Mouse (Mus musculus): ENCODE results near the gene Sbk1. TPM values are rescaled to one million over a fixed set of nuclear protein-coding genes. Genes with fewer than 3 reads are reported as not detected.
"Not testable (repeated sequence)": the region's sequence is repeated elsewhere in the genome, so short reads cannot be mapped to it uniquely, and the experiment has no call there.

Gene Sbk1
- polyA plus RNA-seq, 2 experiments = 47.9 to 50.9 TPM

GRCm38 (mm10) chr7:126277536-126278295 is 5.3 kb downstream of the Sbk1 start:
- H3K27me3 ChIP-seq (ENCODE audit: control insufficient read depth, insufficient read depth, low read length) = no peaks in the 10 kb centered on the region
- H3K4me1 ChIP-seq (ENCODE audit: control insufficient read depth, insufficient read depth, low read length) = peaks cover 36% of the 10 kb centered on the region
- no peaks in the 10 kb centered on the region for H3K9me3 ChIP-seq (ENCODE audit: control insufficient read depth, low read length)
- no peak overlapping the region for H3K4me3 ChIP-seq (replicated peaks; ENCODE audit: low read length)
- no peak for ATAC-seq (ENCODE audit: low FRiP score, low read depth)
- 0 out of 2 replicates have a peak overlapping the region, but pooled peaks have one; percentile 7 for H3K9ac ChIP-seq (ENCODE audit: low read depth, low read length, severe bottlenecking)
- H3K27ac ChIP-seq (replicated peaks; ENCODE audit: low read depth, low read length) = no peak overlapping the region
- H3K4me2 ChIP-seq (replicated peaks; ENCODE audit: low read depth, low read length, severe bottlenecking) = no peak overlapping the region
- no peak for TF ChIP-seq POLR2A (IDR thresholded peaks at IDR 0.05; ENCODE audit: borderline replicate concordance, extremely low read depth, insufficient read depth, insufficient read length)
- 78% methylated on average over 22 of the region's 22 CpGs for WGBS
- peaks cover 53% of the 10 kb centered on the region for H3K36me3 ChIP-seq (ENCODE audit: control insufficient read depth, insufficient read depth, low read length)
- DNase-seq (ENCODE audit: low spot score) = no peak

GRCm38 (mm10) chr7:126278799-126279198 is 6.4 kb downstream of the Sbk1 start:
- no peaks in the 10 kb centered on the region for H3K9me3 ChIP-seq (ENCODE audit: control insufficient read depth, low read length)
- no peaks in the 10 kb centered on the region for H3K27me3 ChIP-seq (ENCODE audit: control insufficient read depth, insufficient read depth, low read length)
- no peak for DNase-seq (ENCODE audit: low spot score)
- H3K4me1 ChIP-seq (ENCODE audit: control insufficient read depth, insufficient read depth, low read length) = peaks cover 31% of the 10 kb centered on the region
- H3K36me3 ChIP-seq (ENCODE audit: control insufficient read depth, insufficient read depth, low read length) = peaks cover 56% of the 10 kb centered on the region
- no peak overlapping the region for H3K27ac ChIP-seq (replicated peaks; ENCODE audit: low read depth, low read length)
- no peak for ATAC-seq (ENCODE audit: low FRiP score, low read depth)
- TF ChIP-seq POLR2A (IDR thresholded peaks at IDR 0.05; ENCODE audit: borderline replicate concordance, extremely low read depth, insufficient read depth, insufficient read length) = no peak
- H3K9ac ChIP-seq (ENCODE audit: low read depth, low read length, severe bottlenecking) = no peak overlapping the region
- no peak overlapping the region for H3K4me2 ChIP-seq (replicated peaks; ENCODE audit: low read depth, low read length, severe bottlenecking)
- H3K4me3 ChIP-seq (replicated peaks; ENCODE audit: low read length) = no peak overlapping the region
- WGBS = 91% methylated on average over 5 of the region's 5 CpGs

GRCm38 (mm10) chr7:126279774-126280482 is 7.5 kb downstream of the Sbk1 start:
- no peak overlapping the region for H3K4me2 ChIP-seq (replicated peaks; ENCODE audit: low read depth, low read length, severe bottlenecking)
- H3K27ac ChIP-seq (replicated peaks; ENCODE audit: low read depth, low read length) = no peak overlapping the region
- H3K9me3 ChIP-seq (ENCODE audit: control insufficient read depth, low read length) = no peaks in the 10 kb centered on the region
- H3K9ac ChIP-seq (ENCODE audit: low read depth, low read length, severe bottlenecking) = no peak overlapping the region
- WGBS = 75% methylated on average over 8 of the region's 8 CpGs
- H3K4me1 ChIP-seq (ENCODE audit: control insufficient read depth, insufficient read depth, low read length) = peaks cover 19% of the 10 kb centered on the region
- H3K27me3 ChIP-seq (ENCODE audit: control insufficient read depth, insufficient read depth, low read length) = no peaks in the 10 kb centered on the region
- no peak overlapping the region for H3K4me3 ChIP-seq (replicated peaks; ENCODE audit: low read length)
- ATAC-seq (ENCODE audit: low FRiP score, low read depth) (no peak), DNase-seq (ENCODE audit: low spot score) (no peak)
- peaks cover 61% of the 10 kb centered on the region for H3K36me3 ChIP-seq (ENCODE audit: control insufficient read depth, insufficient read depth, low read length)
- no peak for TF ChIP-seq POLR2A (IDR thresholded peaks at IDR 0.05; ENCODE audit: borderline replicate concordance, extremely low read depth, insufficient read depth, insufficient read length)

DNA sequence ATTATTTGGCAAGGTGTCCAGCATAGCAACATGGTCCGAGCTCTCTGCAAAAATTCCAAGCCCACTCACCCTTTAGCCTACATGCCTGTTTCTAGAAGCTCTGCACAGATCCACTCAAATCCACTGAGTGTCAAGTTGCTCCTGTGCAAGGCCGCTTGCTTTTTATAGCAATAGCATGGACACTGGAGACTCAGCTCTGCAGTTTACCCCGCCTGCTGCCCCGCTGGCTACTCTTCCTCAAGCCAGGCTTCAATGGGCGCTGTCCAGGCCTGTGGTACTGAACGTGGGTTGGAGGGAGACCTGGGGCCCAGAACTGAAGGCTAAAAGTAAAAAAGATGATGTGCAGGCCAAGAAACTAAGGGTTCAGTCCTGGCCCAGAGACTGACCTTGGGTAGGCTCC is 8.3 kb downstream of the Sbk1 start:
- no peaks in the 10 kb centered on the region for H3K9me3 ChIP-seq (ENCODE audit: control insufficient read depth, low read length)
- H3K4me1 ChIP-seq (ENCODE audit: control insufficient read depth, insufficient read depth, low read length) = peaks cover 12% of the 10 kb centered on the region
- ATAC-seq (ENCODE audit: low FRiP score, low read depth) (no peak), DNase-seq (ENCODE audit: low spot score) (no peak)
- H3K4me3 ChIP-seq (replicated peaks; ENCODE audit: low read length) = no peak overlapping the region
- 54% methylated on average over 6 of the region's 6 CpGs for WGBS
- H3K36me3 ChIP-seq (ENCODE audit: control insufficient read depth, insufficient read depth, low read length) = peaks cover 57% of the 10 kb centered on the region
- H3K27ac ChIP-seq (replicated peaks; ENCODE audit: low read depth, low read length) = no peak overlapping the region
- no peak overlapping the region for H3K9ac ChIP-seq (ENCODE audit: low read depth, low read length, severe bottlenecking)
- TF ChIP-seq POLR2A (IDR thresholded peaks at IDR 0.05; ENCODE audit: borderline replicate concordance, extremely low read depth, insufficient read depth, insufficient read length) = no peak
- no peaks in the 10 kb centered on the region for H3K27me3 ChIP-seq (ENCODE audit: control insufficient read depth, insufficient read depth, low read length)
- H3K4me2 ChIP-seq (replicated peaks; ENCODE audit: low read depth, low read length, severe bottlenecking) = no peak overlapping the region

GRCm38 (mm10) chr7:126281876-126282682 is 9.7 kb downstream of the Sbk1 start:
- Histone ChIP-seq H3K4me1 (ENCODE audit: control insufficient read depth, insufficient read depth, low read length) (no peaks in the 10 kb centered on the region), H3K36me3 (ENCODE audit: control insufficient read depth, insufficient read depth, low read length) (peaks cover 44% of the 10 kb centered on the region), H3K9ac (ENCODE audit: low read depth, low read length, severe bottlenecking) (no peak overlapping the region), H3K27me3 (ENCODE audit: control insufficient read depth, insufficient read depth, low read length) (no peaks in the 10 kb centered on the region), H3K4me3 (replicated peaks; ENCODE audit: low read length) (no peak overlapping the region), H3K27ac (replicated peaks; ENCODE audit: low read depth, low read length) (no peak overlapping the region), H3K4me2 (replicated peaks; ENCODE audit: low read depth, low read length, severe bottlenecking) (no peak overlapping the region), H3K9me3 (ENCODE audit: control insufficient read depth, low read length) (no peaks in the 10 kb centered on the region)
- DNase-seq (ENCODE audit: low spot score) (no peak), ATAC-seq (ENCODE audit: low FRiP score, low read depth) (no peak)
- WGBS = 75% methylated on average over 16 of the region's 16 CpGs
- TF ChIP-seq POLR2A (IDR thresholded peaks at IDR 0.05; ENCODE audit: borderline replicate concordance, extremely low read depth, insufficient read depth, insufficient read length) = no peak

GRCm38 (mm10) chr7:126282683-126282990 is 10.2 kb downstream of the Sbk1 start:
- not testable (repeated sequence) for H3K4me2 ChIP-seq (replicated peaks; ENCODE audit: low read depth, low read length, severe bottlenecking); H3K9me3 ChIP-seq (ENCODE audit: control insufficient read depth, low read length); H3K9ac ChIP-seq (ENCODE audit: low read depth, low read length, severe bottlenecking); H3K4me3 ChIP-seq (replicated peaks; ENCODE audit: low read length); H3K27me3 ChIP-seq (ENCODE audit: control insufficient read depth, insufficient read depth, low read length); DNase-seq (ENCODE audit: low spot score); H3K27ac ChIP-seq (replicated peaks; ENCODE audit: low read depth, low read length); H3K4me1 ChIP-seq (ENCODE audit: control insufficient read depth, insufficient read depth, low read length); ATAC-seq (ENCODE audit: low FRiP score, low read depth)
- 76% methylated on average over 7 of the region's 8 CpGs for WGBS
- H3K36me3 ChIP-seq (ENCODE audit: control insufficient read depth, insufficient read depth, low read length) = peaks cover 39% of the 10 kb centered on the region
